Mouse (Mus musculus): ENCODE data around the gene Acot12. TPM values are rescaled to one million over a fixed set of nuclear protein-coding genes. Genes with fewer than 3 reads are reported as not detected.

Acot12 gene
- polyA plus RNA-seq (2015; fragmentation: Nextera tagmentation; extraction: Ambion mirVana), result 0.30 TPM in 1 of 2 replicates, not detected in the other

- Histone ChIP-seq H3K9ac (peak within 1 kb of the TSS; percentile 47), H3K4me1 (replicated peaks) (peaks cover 10% of the 10 kb centered on the region), H3K27me3 (no peaks in the 10 kb centered on the region), H3K4me2 (peak within 1 kb of the TSS; percentile 86), H3K36me3 (no peaks in the 10 kb centered on the region), H3K27ac (replicated peaks) (no peak within 1 kb of the TSS), H3K9me3 (no peaks in the 10 kb centered on the region), H3K4me3 (peak within 1 kb of the TSS; percentile 47)
- 9% methylated on average over 45 of the region's 45 CpGs for WGBS
- ATAC-seq (ENCODE audit: low FRiP score, low read depth), result peak; percentile 86
Measured at GRCm38 (mm10) chr13:91741280-91742047, at the start of gene Acot12. Acot12 (plus strand) TSS chr13:91741512.

- 58% methylated on average over 7 of the region's 7 CpGs for WGBS
- ATAC-seq (ENCODE audit: low FRiP score, low read depth), result no peak
- no peaks in the 10 kb centered on the region for H3K4me1 ChIP-seq (replicated peaks)
Measured at GRCm38 (mm10) chr13:91693615-91694014, 47.7 kb upstream of the Acot12 start.

GRCm38 (mm10) chr13:91695406-91695805 is 45.9 kb upstream of the Acot12 start:
- H3K4me3 ChIP-seq, result no peak overlapping the region
- ATAC-seq (ENCODE audit: low FRiP score, low read depth), result no peak
- no peak overlapping the region for H3K9ac ChIP-seq
- no peaks in the 10 kb centered on the region for H3K27me3 ChIP-seq
- 88% methylated on average over 2 of the region's 2 CpGs for WGBS
- no peaks in the 10 kb centered on the region for H3K4me1 ChIP-seq (replicated peaks)
- no peak overlapping the region for H3K27ac ChIP-seq (replicated peaks)
- peaks cover 6% of the 10 kb centered on the region for H3K36me3 ChIP-seq
- no peaks in the 10 kb centered on the region for H3K9me3 ChIP-seq
- no peak overlapping the region for H3K4me2 ChIP-seq

More at GRCm38 (mm10) chr13:91693615-91694014, 47.7 kb upstream of the Acot12 start:
- no peak overlapping the region for H3K4me3 ChIP-seq
- H3K27ac ChIP-seq (replicated peaks), result no peak overlapping the region
- H3K27me3 ChIP-seq, result no peaks in the 10 kb centered on the region
- no peak overlapping the region for H3K9ac ChIP-seq
- H3K4me2 ChIP-seq, result no peak overlapping the region
- no peaks in the 10 kb centered on the region for H3K9me3 ChIP-seq
- peaks cover 5% of the 10 kb centered on the region; the same call in 1 of the 2 replicates for H3K36me3 ChIP-seq

GRCm38 (mm10) chr13:91696109-91696645 is 45.1 kb upstream of the Acot12 start:
- Histone ChIP-seq H3K9ac (no peak overlapping the region), H3K4me1 (replicated peaks) (no peaks in the 10 kb centered on the region), H3K36me3 (peaks cover 3% of the 10 kb centered on the region), H3K27ac (replicated peaks) (no peak overlapping the region), H3K4me2 (no peak overlapping the region), H3K4me3 (no peak overlapping the region), H3K27me3 (no peaks in the 10 kb centered on the region), H3K9me3 (no peaks in the 10 kb centered on the region)
- ATAC-seq (ENCODE audit: low FRiP score, low read depth), result no peak
- WGBS, result 88% methylated on average over 2 of the region's 2 CpGs

- H3K9ac ChIP-seq, result no peak overlapping the region
- H3K4me2 ChIP-seq, result no peak overlapping the region
- peaks cover 3% of the 10 kb centered on the region for H3K36me3 ChIP-seq
- no peaks in the 10 kb centered on the region for H3K9me3 ChIP-seq
- H3K27ac ChIP-seq (replicated peaks), result no peak overlapping the region
- 31% methylated on average over 3 of the region's 3 CpGs for WGBS
- ATAC-seq (ENCODE audit: low FRiP score, low read depth), result no peak
- no peaks in the 10 kb centered on the region for H3K4me1 ChIP-seq (replicated peaks)
- no peak overlapping the region for H3K4me3 ChIP-seq
- H3K27me3 ChIP-seq, result no peaks in the 10 kb centered on the region
Measured at GRCm38 (mm10) chr13:91697011-91697410, 44.3 kb upstream of the Acot12 start.

- no peak for ATAC-seq (ENCODE audit: low FRiP score, low read depth)
- Histone ChIP-seq H3K9me3 (no peaks in the 10 kb centered on the region), H3K36me3 (peaks cover 3% of the 10 kb centered on the region), H3K4me3 (no peak overlapping the region), H3K4me1 (replicated peaks) (no peaks in the 10 kb centered on the region), H3K4me2 (no peak overlapping the region), H3K27ac (replicated peaks) (no peak overlapping the region), H3K9ac (no peak overlapping the region), H3K27me3 (no peaks in the 10 kb centered on the region)
- 81% methylated on average over 6 of the region's 6 CpGs for WGBS
Measured at GRCm38 (mm10) chr13:91702337-91702736, 39.0 kb upstream of the Acot12 start.

- Histone ChIP-seq H3K4me3 (no peak overlapping the region), H3K9me3 (no peaks in the 10 kb centered on the region), H3K27ac (replicated peaks) (no peak overlapping the region), H3K27me3 (no peaks in the 10 kb centered on the region), H3K36me3 (no peaks in the 10 kb centered on the region), H3K4me1 (replicated peaks) (no peaks in the 10 kb centered on the region), H3K9ac (no peak overlapping the region), H3K4me2 (no peak overlapping the region)
- WGBS, result 95% methylated on average over 6 of the region's 6 CpGs
- ATAC-seq (ENCODE audit: low FRiP score, low read depth), result no peak
Measured at GRCm38 (mm10) chr13:91719487-91719886, 21.8 kb upstream of the Acot12 start.

- no peaks in the 10 kb centered on the region for H3K36me3 ChIP-seq
- H3K9ac ChIP-seq, result no peak overlapping the region
- H3K9me3 ChIP-seq, result no peaks in the 10 kb centered on the region
- H3K27me3 ChIP-seq, result no peaks in the 10 kb centered on the region
- no peak overlapping the region for H3K27ac ChIP-seq (replicated peaks)
- ATAC-seq (ENCODE audit: low FRiP score, low read depth), result peak; percentile 71
- no peak overlapping the region for H3K4me3 ChIP-seq
- H3K4me1 ChIP-seq (replicated peaks), result no peaks in the 10 kb centered on the region
- H3K4me2 ChIP-seq, result no peak overlapping the region
- 74% methylated on average over 8 of the region's 8 CpGs for WGBS
Measured at GRCm38 (mm10) chr13:91723108-91723735, 18.1 kb upstream of the Acot12 start.

- ATAC-seq (ENCODE audit: low FRiP score, low read depth), result no peak
- 78% methylated on average over 7 of the region's 7 CpGs for WGBS
Measured at GRCm38 (mm10) chr13:91723736-91724119, 17.6 kb upstream of the Acot12 start.

GRCm38 (mm10) chr13:91724211-91724610 is 17.1 kb upstream of the Acot12 start:
- H3K27ac ChIP-seq (replicated peaks), result no peak overlapping the region
- H3K4me3 ChIP-seq, result no peak overlapping the region
- H3K4me2 ChIP-seq, result no peak overlapping the region
- H3K9ac ChIP-seq, result no peak overlapping the region
- H3K9me3 ChIP-seq, result no peaks in the 10 kb centered on the region
- no peaks in the 10 kb centered on the region for H3K4me1 ChIP-seq (replicated peaks)
- no peaks in the 10 kb centered on the region for H3K36me3 ChIP-seq
- H3K27me3 ChIP-seq, result no peaks in the 10 kb centered on the region
- WGBS, result 83% methylated on average over 3 of the region's 3 CpGs
- ATAC-seq (ENCODE audit: low FRiP score, low read depth), result no peak

More at GRCm38 (mm10) chr13:91723736-91724119, 17.6 kb upstream of the Acot12 start:
- Histone ChIP-seq H3K4me1 (replicated peaks) (no peaks in the 10 kb centered on the region), H3K9ac (no peak overlapping the region), H3K27ac (replicated peaks) (no peak overlapping the region), H3K4me3 (no peak overlapping the region), H3K36me3 (no peaks in the 10 kb centered on the region), H3K4me2 (no peak overlapping the region), H3K27me3 (no peaks in the 10 kb centered on the region), H3K9me3 (no peaks in the 10 kb centered on the region)

- Histone ChIP-seq H3K27me3 (no peaks in the 10 kb centered on the region), H3K4me3 (no peak overlapping the region), H3K9me3 (no peaks in the 10 kb centered on the region), H3K36me3 (no peaks in the 10 kb centered on the region), H3K9ac (no peak overlapping the region), H3K27ac (replicated peaks) (no peak overlapping the region), H3K4me1 (replicated peaks) (no peaks in the 10 kb centered on the region), H3K4me2 (no peak overlapping the region)
- no peak for ATAC-seq (ENCODE audit: low FRiP score, low read depth)
- WGBS, result 84% methylated on average over 3 of the region's 3 CpGs
Measured at GRCm38 (mm10) chr13:91725130-91725529, 16.2 kb upstream of the Acot12 start.

GRCm38 (mm10) chr13:91727899-91728298 is 13.4 kb upstream of the Acot12 start:
- no peaks in the 10 kb centered on the region for H3K36me3 ChIP-seq
- H3K4me1 ChIP-seq (replicated peaks), result no peaks in the 10 kb centered on the region
- no peak for ATAC-seq (ENCODE audit: low FRiP score, low read depth)
- no peaks in the 10 kb centered on the region for H3K27me3 ChIP-seq
- no peak overlapping the region for H3K9ac ChIP-seq
- H3K4me3 ChIP-seq, result no peak overlapping the region
- no peak overlapping the region for H3K27ac ChIP-seq (replicated peaks)
- no peak overlapping the region for H3K4me2 ChIP-seq
- no peaks in the 10 kb centered on the region for H3K9me3 ChIP-seq

All from hindbrain, embryonic 15.5 days (tissue).